Mouse (Mus musculus) retina, embryonic 14.5 days (tissue): ENCODE measurements around the gene Frmpd1.

Experiments used
- DNase-seq: peaks from one replicate; pipeline ENCODE4 v3.0.0-alpha.2; 2015; ENCODE audit warnings: low spot score

Gene Frmpd1

GRCm38 (mm10) chr4:45331139-45331538 lies 146.5 kb downstream of the Frmpd1 start:
- no peak for DNase-seq

DNA sequence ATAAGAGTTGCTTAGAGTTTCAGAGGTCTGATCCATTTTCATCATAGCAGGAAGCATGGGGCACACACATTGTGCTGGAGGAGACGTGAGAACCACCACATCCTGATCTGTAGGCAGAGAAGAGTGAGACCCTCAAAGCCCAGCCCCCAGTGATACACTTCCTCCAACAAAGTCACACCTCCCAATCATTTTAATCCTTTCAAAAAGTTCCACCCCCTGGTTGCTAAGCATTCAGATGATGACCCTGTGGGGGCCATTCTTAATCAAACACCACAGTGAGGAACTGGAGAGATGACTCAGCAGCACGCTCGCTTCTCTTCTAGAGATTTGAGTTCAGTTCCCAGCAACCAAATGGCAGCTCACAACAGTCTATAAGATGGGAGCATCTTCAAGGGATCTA lies 147.8 kb downstream of the Frmpd1 start:
- no peak for DNase-seq
